8 mouse cellular contexts compared by ENCODE assay signal in genomic region chr3:97932771-97933170, GRCm38 (mm10). TPM values are rescaled to one million over a fixed set of nuclear protein-coding genes. Genes with fewer than 3 reads are reported as not detected.
A peak's percentile ranks its signal among the peaks of the same experiment; 100 is the strongest.
DNase-seq lines count a peak whose midpoint lies in the region; ATAC-seq and TF ChIP-seq lines count a peak whose summit lies in the region.

No protein-coding gene starts in this region.

- H3K27ac ChIP-seq in heart, embryonic 12.5 days (ENCODE audit: poor library complexity, severe bottlenecking): no peak overlapping the region
- H3K27ac ChIP-seq in midbrain, embryonic 14.5 days (replicated peaks; ENCODE audit: low read depth, low read length): no peak overlapping the region
- no peak overlapping the region for H3K27ac ChIP-seq in midbrain, postnatal 0 days (ENCODE audit: low read depth, low read length)
- H3K27ac ChIP-seq in intestine, embryonic 16.5 days (ENCODE audit: low read length): no peak overlapping the region

- no peak overlapping the region for H3K9ac ChIP-seq in heart, embryonic 12.5 days
- no peak overlapping the region for H3K9ac ChIP-seq in midbrain, embryonic 14.5 days (replicated peaks; ENCODE audit: low read length)
- no peak overlapping the region for H3K9ac ChIP-seq in midbrain, postnatal 0 days (replicated peaks; ENCODE audit: low read length, poor library complexity, severe bottlenecking)
- H3K9ac ChIP-seq in intestine, embryonic 16.5 days (ENCODE audit: low read depth, low read length): no peak overlapping the region; the same call in 1 of the 2 replicates

- no peak for TF ChIP-seq CTCF in midbrain, postnatal 0 days (IDR thresholded peaks at IDR 0.05)

- H3K9me3 ChIP-seq in heart, embryonic 12.5 days (replicated peaks): no peaks in the 10 kb centered on the region
- H3K9me3 ChIP-seq in midbrain, embryonic 14.5 days (ENCODE audit: control insufficient read depth, low read length): no peaks in the 10 kb centered on the region
- no peaks in the 10 kb centered on the region for H3K9me3 ChIP-seq in midbrain, postnatal 0 days (ENCODE audit: low read length)
- H3K9me3 ChIP-seq in intestine, embryonic 16.5 days (ENCODE audit: control insufficient read depth, low read length): no peaks in the 10 kb centered on the region

- WGBS in heart, embryonic 12.5 days: 35% methylated on average over 11 of the region's 11 CpGs
- 49% methylated on average over 11 of the region's 11 CpGs for WGBS in midbrain, embryonic 14.5 days
- WGBS in midbrain, postnatal 0 days: 48% methylated on average over 11 of the region's 11 CpGs
- 39% methylated on average over 11 of the region's 11 CpGs for WGBS in intestine, embryonic 16.5 days

- ATAC-seq in heart, embryonic 12.5 days (ENCODE audit: insufficient number of reproducible peaks, low FRiP score): no peak
- no peak for ATAC-seq in midbrain, embryonic 14.5 days (ENCODE audit: low FRiP score, low TSS enrichment)
- ATAC-seq in midbrain, postnatal 0 days (ENCODE audit: low FRiP score): no peak
- no peak for ATAC-seq in intestine, embryonic 16.5 days

- H3K4me1 ChIP-seq in heart, embryonic 12.5 days (replicated peaks): peaks cover 43% of the 10 kb centered on the region
- peaks cover 16% of the 10 kb centered on the region for H3K4me1 ChIP-seq in midbrain, embryonic 14.5 days (ENCODE audit: control insufficient read depth, insufficient read depth, low read length)
- H3K4me1 ChIP-seq in midbrain, postnatal 0 days (ENCODE audit: insufficient read depth, low read length): peaks cover 2% of the 10 kb centered on the region; the same call in 1 of the 2 replicates
- peaks cover 16% of the 10 kb centered on the region for H3K4me1 ChIP-seq in intestine, embryonic 16.5 days (ENCODE audit: control insufficient read depth, insufficient read depth, low read length)

- peak overlapping the region; percentile 57 for H3K4me2 ChIP-seq in heart, embryonic 12.5 days
- no peak overlapping the region for H3K4me2 ChIP-seq in midbrain, embryonic 14.5 days (ENCODE audit: low read length)
- H3K4me2 ChIP-seq in midbrain, postnatal 0 days (ENCODE audit: low read depth, low read length, poor library complexity, severe bottlenecking): no peak overlapping the region
- peak overlapping the region; percentile 26; the same call in 1 of the 2 replicates for H3K4me2 ChIP-seq in intestine, embryonic 16.5 days (ENCODE audit: low read depth, low read length)

- no peak for DNase-seq in heart, postnatal 10 days
- peak; percentile 9 for DNase-seq in midbrain, embryonic 14.5 days
- DNase-seq in midbrain, postnatal 0 days (ENCODE audit: low spot score): no peak
- peak; percentile 40 for DNase-seq in naive thymus-derived CD4-positive, alpha-beta T cell, adult 2 months (ENCODE audit: low read depth)
- DNase-seq in urinary bladder, postnatal 36 days (ENCODE audit: low spot score in 2 of 2): no peak
- DNase-seq in natural killer cell, adult 2 months (ENCODE audit: low spot score in 2 of 2): no peak

- intact Hi-C loops in heart, postnatal 10 days (cut with DNase I): loop anchor here (5.0 kb wide), 1 partner anchor 105 kb away; no protein-coding TSS in a partner anchor

- H3K36me3 ChIP-seq in heart, embryonic 12.5 days: no peaks in the 10 kb centered on the region
- H3K36me3 ChIP-seq in midbrain, embryonic 14.5 days (ENCODE audit: control insufficient read depth, insufficient read depth, low read length): no peaks in the 10 kb centered on the region
- no peaks in the 10 kb centered on the region for H3K36me3 ChIP-seq in midbrain, postnatal 0 days (ENCODE audit: insufficient read depth, low read length)
- no peaks in the 10 kb centered on the region for H3K36me3 ChIP-seq in intestine, embryonic 16.5 days (ENCODE audit: control insufficient read depth, insufficient read depth, low read length)

- peaks cover 14% of the 10 kb centered on the region for H3K27me3 ChIP-seq in heart, embryonic 12.5 days (replicated peaks)
- peaks cover 10% of the 10 kb centered on the region; the same call in 1 of the 2 replicates for H3K27me3 ChIP-seq in midbrain, embryonic 14.5 days (ENCODE audit: control insufficient read depth, insufficient read depth, low read length)
- H3K27me3 ChIP-seq in midbrain, postnatal 0 days (ENCODE audit: insufficient read depth, low read length): no peaks in the 10 kb centered on the region
- H3K27me3 ChIP-seq in intestine, embryonic 16.5 days (replicated peaks; ENCODE audit: control insufficient read depth, insufficient read depth, low read length): no peaks in the 10 kb centered on the region

- H3K4me3 ChIP-seq in heart, embryonic 12.5 days: no peak overlapping the region
- H3K4me3 ChIP-seq in midbrain, embryonic 14.5 days (replicated peaks; ENCODE audit: low read depth, low read length): no peak overlapping the region
- no peak overlapping the region for H3K4me3 ChIP-seq in midbrain, postnatal 0 days (ENCODE audit: low read depth, low read length)
- no peak overlapping the region for H3K4me3 ChIP-seq in intestine, embryonic 16.5 days (ENCODE audit: low read length)

RNA-seq across cellular contexts. Expression of gene Sec22b, which starts 31.8 kb away (rescaled TPM):
- polyA plus RNA-seq in heart, embryonic 12.5 days (2016; fragmentation: Nextera tagmentation; extraction: Ambion mirVana): 123 and 125 TPM in 2 replicates
- 10 to 100 TPM; 49.6 to 54.1 TPM for total RNA-seq in heart, postnatal 10 days (2021)
- 99.3 and 114 TPM in 2 replicates for polyA plus RNA-seq in midbrain, embryonic 14.5 days (2014; fragmentation: Nextera tagmentation; extraction: Ambion mirVana)
- 62.8 and 69.3 TPM in 2 replicates for total RNA-seq in midbrain, postnatal 0 days (2014; rRNA removed)
- polyA plus RNA-seq in midbrain, postnatal 0 days (2015; fragmentation: Nextera tagmentation; extraction: Ambion mirVana): 81.4 and 89.1 TPM in 2 replicates
- polyA plus RNA-seq in intestine, embryonic 16.5 days (2015; fragmentation: Nextera tagmentation; extraction: Ambion mirVana): 152 and 157 TPM in 2 replicates

RNA-seq across cellular contexts. Expression of gene Pde4dip, which starts 44.3 kb away (rescaled TPM):
- polyA plus RNA-seq in heart, embryonic 12.5 days (2016; fragmentation: Nextera tagmentation; extraction: Ambion mirVana): 101 and 109 TPM in 2 replicates
- 1,000 to 10,000 TPM; 1,178 to 1,212 TPM for total RNA-seq in heart, postnatal 10 days (2021)
- polyA plus RNA-seq in midbrain, embryonic 14.5 days (2014; fragmentation: Nextera tagmentation; extraction: Ambion mirVana): 63.3 and 76.3 TPM in 2 replicates
- 93.6 and 100 TPM in 2 replicates for total RNA-seq in midbrain, postnatal 0 days (2014; rRNA removed)
- 46.4 and 47.6 TPM in 2 replicates for polyA plus RNA-seq in midbrain, postnatal 0 days (2015; fragmentation: Nextera tagmentation; extraction: Ambion mirVana)
- 20.2 and 21.2 TPM in 2 replicates for polyA plus RNA-seq in intestine, embryonic 16.5 days (2015; fragmentation: Nextera tagmentation; extraction: Ambion mirVana)

Comparison
In these comparisons a context has a peak if more than half of its experiments do, and no peak if none do; other contexts are left out.
1. DNase-seq: peak in midbrain, embryonic 14.5 days (single experiment) and naive thymus-derived CD4-positive, alpha-beta T cell, adult 2 months (single experiment); none in heart, postnatal 10 days (0 of 2), midbrain, postnatal 0 days (single experiment), urinary bladder, postnatal 36 days (0 of 2) and natural killer cell, adult 2 months (0 of 2).
2. H3K4me2 ChIP-seq: peak in heart, embryonic 12.5 days (single experiment) and intestine, embryonic 16.5 days (single experiment); none in midbrain, embryonic 14.5 days (single experiment) and midbrain, postnatal 0 days (single experiment).